9 mouse cellular contexts compared by ENCODE assay signal in the genomic region with DNA sequence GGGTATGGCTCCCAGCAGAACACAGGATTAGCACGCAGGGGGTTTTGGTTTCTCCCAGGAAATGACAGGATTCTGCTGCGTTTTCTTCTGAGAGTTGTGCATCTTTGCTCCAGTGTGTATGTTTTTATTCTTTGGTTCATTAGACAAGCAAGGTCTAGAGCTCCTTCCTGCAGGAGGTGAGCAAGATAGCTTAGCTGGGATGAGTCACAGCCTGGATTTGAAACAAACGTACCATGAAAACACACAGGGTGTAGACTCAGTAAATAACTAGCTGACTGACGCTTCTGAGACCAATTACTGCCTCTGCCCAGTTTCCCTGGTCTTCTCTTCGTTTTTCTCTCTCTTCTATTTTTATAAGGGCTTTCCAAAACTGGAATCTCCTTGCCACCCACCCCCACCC.
DNase-seq lines count a peak whose midpoint lies in the region; ATAC-seq and TF ChIP-seq lines count a peak whose summit lies in the region.
"Had no signal": no experiment of that assay in that cellular context is flagged by ENCODE, and none has a peak within 500 bp of the region (broad histone marks: within the 10 kb centered on the region; RNA-seq: fewer than 3 reads in every experiment).

No protein-coding gene starts in this region.

- no peak for TF ChIP-seq CTCF in Patski (IDR thresholded peaks at IDR 0.05)
- TF ChIP-seq CTCF in midbrain, postnatal 0 days (IDR thresholded peaks at IDR 0.05): no peak

- no peak overlapping the region for H3K4me3 ChIP-seq in kidney, embryonic 16.5 days (ENCODE audit: low read length)
- H3K4me3 ChIP-seq in forebrain, embryonic 15.5 days: no peak overlapping the region
- no peak overlapping the region for H3K4me3 ChIP-seq in midbrain, postnatal 0 days (ENCODE audit: low read depth, low read length)

- CTCF ChIA-PET in Patski (lab: Charles Lee): interaction anchor here (0.8 to 1.4 kb wide), 4 partner anchors 9 to 38 kb away, joined by 3 to 6 read pairs (median 5); no protein-coding TSS in a partner anchor

- peak overlapping the region; percentile 52; the same call in 1 of the 2 replicates for H3K4me2 ChIP-seq in kidney, embryonic 16.5 days (replicated peaks; ENCODE audit: low read depth, low read length)
- peak overlapping the region; percentile 64 for H3K4me2 ChIP-seq in forebrain, embryonic 15.5 days (replicated peaks)
- H3K4me2 ChIP-seq in midbrain, postnatal 0 days (ENCODE audit: low read depth, low read length, poor library complexity, severe bottlenecking): no peak overlapping the region

- 26% methylated on average over 5 of the region's 5 CpGs for WGBS in kidney, embryonic 16.5 days
- WGBS in forebrain, embryonic 15.5 days: 29% methylated on average over 5 of the region's 5 CpGs
- WGBS in midbrain, postnatal 0 days: 21% methylated on average over 5 of the region's 5 CpGs

- H3K36me3 ChIP-seq in kidney, embryonic 16.5 days (ENCODE audit: insufficient read depth, low read length): no peaks in the 10 kb centered on the region
- H3K36me3 ChIP-seq in forebrain, embryonic 15.5 days: no peaks in the 10 kb centered on the region
- no peaks in the 10 kb centered on the region for H3K36me3 ChIP-seq in midbrain, postnatal 0 days (ENCODE audit: insufficient read depth, low read length)

- peaks cover 14% of the 10 kb centered on the region for H3K4me1 ChIP-seq in kidney, embryonic 16.5 days (ENCODE audit: insufficient read depth, low read length)
- peaks cover 23% of the 10 kb centered on the region for H3K4me1 ChIP-seq in forebrain, embryonic 15.5 days
- peaks cover 4% of the 10 kb centered on the region; the same call in 1 of the 2 replicates for H3K4me1 ChIP-seq in midbrain, postnatal 0 days (ENCODE audit: insufficient read depth, low read length)

- ATAC-seq in kidney, embryonic 16.5 days (ENCODE audit: low FRiP score, low TSS enrichment): no peak
- ATAC-seq in Patski: peak; percentile 91
- ATAC-seq in forebrain, embryonic 15.5 days (replicated peaks): no peak; the same call in 1 of the 2 replicates
- no peak for ATAC-seq in midbrain, postnatal 0 days (ENCODE audit: low FRiP score)

- POLR2A ChIA-PET in Patski (lab: Charles Lee): no interaction called here

- DNase-seq in kidney, adult 11 months: no peak
- peak; percentile 98 for DNase-seq in Patski (ENCODE audit: low read depth, low spot score)
- DNase-seq in midbrain, postnatal 0 days (ENCODE audit: low spot score): no peak
- DNase-seq in layer of hippocampus, postnatal 14 days (ENCODE audit: low spot score in 2 of 2): no peak
- no peak for DNase-seq in layer of hippocampus, postnatal 36 days
- DNase-seq in left cerebral cortex, adult 11 months (ENCODE audit: low spot score): no peak
- DNase-seq: heart, adult 18-20 months had no signal

- no peaks in the 10 kb centered on the region for H3K9me3 ChIP-seq in kidney, embryonic 16.5 days (ENCODE audit: low read length)
- H3K9me3 ChIP-seq in forebrain, embryonic 15.5 days: no peaks in the 10 kb centered on the region
- no peaks in the 10 kb centered on the region for H3K9me3 ChIP-seq in midbrain, postnatal 0 days (ENCODE audit: low read length)

- H3K27ac ChIP-seq in kidney, embryonic 16.5 days (ENCODE audit: low read length): no peak overlapping the region
- H3K27ac ChIP-seq in forebrain, embryonic 15.5 days (replicated peaks): peak overlapping the region; percentile 77
- peak overlapping the region; percentile 62; the same call in 1 of the 2 replicates for H3K27ac ChIP-seq in midbrain, postnatal 0 days (ENCODE audit: low read depth, low read length)

- H3K27me3 ChIP-seq in kidney, embryonic 16.5 days (ENCODE audit: insufficient read depth, low read length): peaks cover 13% of the 10 kb centered on the region; the same call in 1 of the 2 replicates
- H3K27me3 ChIP-seq in Patski: no peaks in the 10 kb centered on the region
- no peaks in the 10 kb centered on the region for H3K27me3 ChIP-seq in forebrain, embryonic 15.5 days
- H3K27me3 ChIP-seq in midbrain, postnatal 0 days (ENCODE audit: insufficient read depth, low read length): 0 out of 2 replicates have a peak, but pooled peaks cover 6% of the 10 kb centered on the region

- in situ Hi-C loops in Patski (cut with MboI; ENCODE audit: low pct_unique_long_range_greater_than_20kb): no loop called here

- H3K9ac ChIP-seq in kidney, embryonic 16.5 days (replicated peaks; ENCODE audit: low read length): no peak overlapping the region
- no peak overlapping the region for H3K9ac ChIP-seq in forebrain, embryonic 15.5 days (replicated peaks)
- H3K9ac ChIP-seq in midbrain, postnatal 0 days (replicated peaks; ENCODE audit: low read length, poor library complexity, severe bottlenecking): no peak overlapping the region
